Mouse (Mus musculus) ovary, postnatal 10 days (tissue): ENCODE results near the gene Uba6.

Experiments used
- DNase-seq: peaks from one replicate; pipeline ENCODE4 v3.0.0; 2022; ENCODE audit warnings: low spot score

Uba6 gene

GRCm38 (mm10) chr5:86072756-86073386 is 99.7 kb downstream of the Uba6 start:
- DNase-seq = no peak

- no peak for DNase-seq
Measured at GRCm38 (mm10) chr5:86071538-86071937, 101.1 kb downstream of the Uba6 start, which contains the start of gene Stap1. TSS of gene Stap1 (plus strand) at chr5:86071746.

- DNase-seq = no peak
Measured at GRCm38 (mm10) chr5:86069121-86069520, 103.5 kb downstream of the Uba6 start.

- no peak for DNase-seq
Measured at GRCm38 (mm10) chr5:86068451-86068850, 104.2 kb downstream of the Uba6 start.

- peak; percentile 66 for DNase-seq
Measured at GRCm38 (mm10) chr5:86066551-86066929, 106.1 kb downstream of the Uba6 start.

GRCm38 (mm10) chr5:86065876-86066550 is 106.6 kb downstream of the Uba6 start:
- no peak for DNase-seq

GRCm38 (mm10) chr5:86065101-86065875 is 107.3 kb downstream of the Uba6 start, which contains the start of gene Cenpc1:
TSS of gene Cenpc1 (minus strand) at chr5:86065583.
- DNase-seq = peak; percentile 67

- DNase-seq = no peak
Measured at GRCm38 (mm10) chr5:86063501-86063900, 109.1 kb downstream of the Uba6 start.
